Mouse (Mus musculus) embryonic facial prominence, embryonic 14.5 days (tissue): Measurements from ENCODE around the gene Nek4. TPM values are rescaled to one million over a fixed set of nuclear protein-coding genes. Genes with fewer than 3 reads are reported as not detected.
A peak's percentile ranks its signal among the peaks of the same experiment; 100 is the strongest.

Source experiments
- ATAC-seq: fragments of 200-750 bp; cut with Nextera tagmentation; 2 replicates; pipeline ENCODE4 v1.8.0; 2017; ENCODE audit warnings: low read depth, moderate number of reproducible peaks, moderate TSS enrichment
- DNase-seq: peaks from one replicate; pipeline ENCODE4 v3.0.0-alpha.2; 2015; ENCODE audit warnings: low spot score
- H3K27ac ChIP-seq: fragments of 300-500 bp; sonication (generic); replicated peaks from 2 replicates; pipeline ENCODE4 v1.5.1; 2014; ENCODE audit warnings: low read depth, mild to moderate bottlenecking, low read length, moderate library complexity
- H3K27me3 ChIP-seq: fragments of 300-500 bp; sonication (generic); replicated peaks from 2 replicates; pipeline ENCODE4 v1.6.1; 2014; ENCODE audit warnings: low read length; ENCODE audit not compliant: control insufficient read depth, insufficient read depth
- H3K36me3 ChIP-seq: fragments of 300-500 bp; sonication (generic); 2 replicates; pipeline ENCODE4 v1.6.1; 2014; ENCODE audit warnings: low read length, mixed read lengths; ENCODE audit not compliant: control insufficient read depth, insufficient read depth
- H3K4me1 ChIP-seq: fragments of 300-500 bp; sonication (generic); 2 replicates; pipeline ENCODE4 v1.6.1; 2014; ENCODE audit warnings: antibody characterized with exemption, low read length; ENCODE audit not compliant: control insufficient read depth, insufficient read depth
- H3K4me2 ChIP-seq: fragments of 300-500 bp; sonication (generic); 2 replicates; pipeline ENCODE4 v1.6.1; 2014; ENCODE audit warnings: low read depth, mild to moderate bottlenecking, low read length, moderate library complexity, mixed read lengths
- H3K4me3 ChIP-seq: fragments of 300-500 bp; sonication (generic); 2 replicates; pipeline ENCODE4 v1.5.1; 2014; ENCODE audit warnings: low read depth, mild to moderate bottlenecking, low read length
- H3K9ac ChIP-seq: fragments of 300-500 bp; sonication (generic); 2 replicates; pipeline ENCODE4 v1.6.1; 2014; ENCODE audit warnings: low read depth, mild to moderate bottlenecking, low read length, moderate library complexity, mixed read lengths
- H3K9me3 ChIP-seq: fragments of 300-500 bp; sonication (generic); 2 replicates; pipeline ENCODE4 v1.6.1; 2016; ENCODE audit warnings: low read length; ENCODE audit not compliant: control insufficient read depth
- WGBS: fragments of 180-500 bp; shearing (Covaris S2); extraction: QIAGEN DNeasy Blood & Tissue Kit; methylation state at CpG from one replicate; pipeline ENCODE4 v1.1.7; 2014; 5-methylcytosine and 5-hydroxymethylcytosine counted together
- polyA plus RNA-seq: library from polyadenylated mRNA; unstranded; fragments of >200 nt; fragmentation: Nextera tagmentation; extraction: Ambion mirVana; gene quantifications from 2 replicates; pipeline ENCODE4 v1.2.1, GENCODE M21; 2014

Gene Nek4
- polyA plus RNA-seq: 9.8 and 9.9 TPM in 2 replicates

DNA sequence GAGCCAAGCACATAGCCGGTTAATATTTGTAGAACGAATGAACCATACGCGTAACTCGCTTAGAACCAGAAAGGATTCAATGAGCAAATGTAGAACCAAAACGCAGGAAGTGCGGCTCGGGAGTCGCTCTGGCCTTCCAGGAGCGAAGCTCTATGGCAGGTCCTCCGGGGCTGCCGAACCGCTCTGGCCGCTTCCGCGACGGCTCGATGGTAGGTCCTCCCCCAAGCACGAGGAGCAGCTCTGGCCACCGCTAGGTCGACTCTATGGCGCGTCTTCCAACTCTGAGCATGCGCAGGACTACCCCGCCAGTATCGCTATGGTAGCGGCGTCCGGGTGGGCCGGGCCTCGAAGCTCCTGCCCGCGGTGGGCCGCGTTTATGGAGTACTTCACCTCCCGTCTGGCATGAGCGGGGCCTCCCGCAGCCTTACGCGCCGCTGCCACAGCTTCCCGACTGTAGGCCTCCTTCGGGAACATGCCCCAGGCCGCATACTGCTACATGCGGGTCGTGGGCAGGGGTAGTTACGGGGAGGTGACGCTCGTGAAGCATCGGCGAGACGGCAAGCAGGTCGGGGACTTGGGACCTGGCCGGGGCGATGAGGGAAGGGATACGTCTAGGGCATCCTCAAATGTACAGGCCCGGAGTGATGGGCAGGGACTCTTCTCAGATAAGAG is at the start of gene Nek4:
Nek4 (plus strand) TSS at position 224 of the 672 bp plus-strand sequence.
- Histone ChIP-seq H3K27me3 (no peaks in the 10 kb centered on the region), H3K4me2 (peak within 1 kb of the TSS; percentile 69), H3K27ac (peak within 1 kb of the TSS; percentile 80; the same call in 1 of the 2 replicates), H3K9me3 (no peaks in the 10 kb centered on the region), H3K4me1 (peaks cover 4% of the 10 kb centered on the region; the same call in 1 of the 2 replicates), H3K36me3 (peaks cover 8% of the 10 kb centered on the region; the same call in 1 of the 2 replicates), H3K4me3 (peak within 1 kb of the TSS; percentile 73), H3K9ac (peak within 1 kb of the TSS; percentile 82)
- peak; percentile 100 for ATAC-seq
- DNase-seq: peak; percentile 99
- WGBS: under 1% methylated on average over 46 of the region's 57 CpGs

DNA sequence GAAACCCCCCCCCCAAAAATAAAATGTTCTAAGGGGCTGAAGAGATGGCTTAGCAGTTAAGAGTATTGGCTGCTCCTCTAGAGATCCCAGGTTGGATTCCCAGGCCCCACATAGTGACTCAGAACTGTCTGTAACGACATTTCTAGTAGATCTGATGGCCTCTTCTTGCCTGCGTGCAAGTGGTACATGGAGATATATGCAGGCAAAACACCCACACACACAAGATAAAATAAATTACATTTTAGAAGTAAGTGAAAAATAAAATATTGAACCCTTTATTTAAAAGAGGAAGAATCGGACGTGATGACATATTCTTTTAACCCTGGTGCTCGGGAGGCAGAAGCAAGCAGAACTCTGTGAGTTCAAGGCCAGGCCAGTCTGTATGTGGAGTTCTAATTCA is 48.5 kb upstream of the Nek4 start:
- no peak overlapping the region for H3K9ac ChIP-seq
- no peaks in the 10 kb centered on the region for H3K27me3 ChIP-seq
- H3K4me1 ChIP-seq: no peaks in the 10 kb centered on the region
- ATAC-seq: no peak
- H3K4me2 ChIP-seq: no peak overlapping the region
- no peak overlapping the region for H3K4me3 ChIP-seq
- H3K27ac ChIP-seq: no peak overlapping the region
- no peaks in the 10 kb centered on the region for H3K9me3 ChIP-seq
- 86% methylated on average over 5 of the region's 5 CpGs for WGBS
- H3K36me3 ChIP-seq: no peaks in the 10 kb centered on the region
- no peak for DNase-seq

GRCm38 (mm10) chr14:30903036-30903435 is 48.1 kb upstream of the Nek4 start:
- H3K36me3 ChIP-seq: no peaks in the 10 kb centered on the region
- ATAC-seq (no peak), DNase-seq (no peak)
- H3K27me3 ChIP-seq: no peaks in the 10 kb centered on the region
- no peaks in the 10 kb centered on the region for H3K4me1 ChIP-seq
- H3K9ac ChIP-seq: no peak overlapping the region
- H3K27ac ChIP-seq: no peak overlapping the region
- H3K4me3 ChIP-seq: no peak overlapping the region
- no peak overlapping the region for H3K4me2 ChIP-seq
- WGBS: 56% methylated on average over 3 of the region's 3 CpGs
- H3K9me3 ChIP-seq: no peaks in the 10 kb centered on the region

DNA sequence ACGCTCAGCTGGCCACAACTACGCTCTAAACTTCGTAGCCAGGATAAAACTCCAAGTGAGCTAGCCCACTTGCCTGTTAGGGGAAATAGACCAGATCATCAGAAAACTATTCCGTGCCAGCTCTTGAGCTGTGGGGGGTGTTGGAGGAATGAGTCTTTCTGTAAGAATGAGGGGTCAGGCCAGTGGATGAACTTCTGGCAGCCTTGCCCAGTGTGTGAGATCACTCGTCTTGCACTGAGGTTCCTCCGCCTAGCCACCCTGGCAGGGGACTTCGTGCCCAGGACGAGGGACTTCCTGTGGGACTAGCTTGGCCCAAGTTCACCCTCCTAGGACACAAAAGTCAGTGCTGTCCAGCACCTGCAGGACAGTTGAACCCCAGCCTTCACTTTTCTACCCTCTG is 46.9 kb upstream of the Nek4 start:
- Histone ChIP-seq H3K36me3 (no peaks in the 10 kb centered on the region), H3K4me3 (no peak overlapping the region), H3K4me2 (no peak overlapping the region), H3K27ac (no peak overlapping the region), H3K4me1 (no peaks in the 10 kb centered on the region), H3K27me3 (no peaks in the 10 kb centered on the region), H3K9ac (no peak overlapping the region), H3K9me3 (no peaks in the 10 kb centered on the region)
- ATAC-seq (no peak), DNase-seq (no peak)
- 78% methylated on average over 8 of the region's 8 CpGs for WGBS

- DNase-seq (no peak), ATAC-seq (no peak)
- no peak overlapping the region for H3K4me2 ChIP-seq
- H3K4me1 ChIP-seq: no peaks in the 10 kb centered on the region
- 78% methylated on average over 6 of the region's 6 CpGs for WGBS
- no peaks in the 10 kb centered on the region for H3K9me3 ChIP-seq
- no peak overlapping the region for H3K4me3 ChIP-seq
- H3K27ac ChIP-seq: no peak overlapping the region
- H3K36me3 ChIP-seq: no peaks in the 10 kb centered on the region
- H3K9ac ChIP-seq: no peak overlapping the region
- no peaks in the 10 kb centered on the region for H3K27me3 ChIP-seq
These were observed 45.2 kb upstream of the Nek4 start for GRCm38 (mm10) chr14:30906001-30906400.

- Histone ChIP-seq H3K36me3 (no peaks in the 10 kb centered on the region), H3K4me2 (no peak overlapping the region), H3K27me3 (no peaks in the 10 kb centered on the region), H3K4me3 (no peak overlapping the region), H3K4me1 (no peaks in the 10 kb centered on the region), H3K27ac (no peak overlapping the region), H3K9ac (no peak overlapping the region), H3K9me3 (no peaks in the 10 kb centered on the region)
- ATAC-seq (no peak), DNase-seq (no peak)
- whole genome bisulfite sequencing: 73% methylated on average over 3 of the region's 3 CpGs
These were observed 43.3 kb upstream of the Nek4 start for GRCm38 (mm10) chr14:30907814-30908265.

DNA sequence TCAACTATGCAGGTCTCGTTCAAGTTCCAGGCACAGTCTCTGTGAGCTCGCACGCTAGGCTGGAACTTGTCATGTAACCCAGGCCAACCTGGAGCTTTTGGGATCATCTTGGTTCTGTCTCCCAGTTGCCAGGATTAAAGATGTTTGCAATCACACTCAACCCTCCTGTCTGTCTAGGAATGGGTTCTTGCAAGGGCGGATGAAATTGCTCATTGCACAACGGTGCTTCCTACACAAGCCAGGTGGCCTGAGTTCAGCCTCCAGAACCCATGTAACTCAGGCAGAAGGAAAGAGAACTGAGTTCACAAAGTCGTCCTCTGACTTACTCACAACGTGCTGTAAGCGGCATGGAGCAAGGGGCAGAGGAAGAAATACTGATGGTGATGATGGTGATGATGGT is 40.0 kb upstream of the Nek4 start:
- 89% methylated on average over 8 of the region's 8 CpGs for WGBS
- H3K9ac ChIP-seq: no peak overlapping the region
- H3K27ac ChIP-seq: no peak overlapping the region
- H3K9me3 ChIP-seq: no peaks in the 10 kb centered on the region
- H3K4me1 ChIP-seq: no peaks in the 10 kb centered on the region
- no peak overlapping the region for H3K4me3 ChIP-seq
- ATAC-seq: no peak
- H3K4me2 ChIP-seq: no peak overlapping the region
- no peaks in the 10 kb centered on the region for H3K27me3 ChIP-seq
- no peaks in the 10 kb centered on the region for H3K36me3 ChIP-seq
- no peak for DNase-seq

- H3K4me3 ChIP-seq: no peak overlapping the region
- no peaks in the 10 kb centered on the region for H3K27me3 ChIP-seq
- ATAC-seq (no peak), DNase-seq (no peak)
- no peaks in the 10 kb centered on the region for H3K4me1 ChIP-seq
- H3K36me3 ChIP-seq: no peaks in the 10 kb centered on the region
- H3K9me3 ChIP-seq: no peaks in the 10 kb centered on the region
- 75% methylated on average over 8 of the region's 8 CpGs for WGBS
- no peak overlapping the region for H3K9ac ChIP-seq
- H3K27ac ChIP-seq: no peak overlapping the region
- H3K4me2 ChIP-seq: no peak overlapping the region
These were observed 38.5 kb upstream of the Nek4 start for GRCm38 (mm10) chr14:30912641-30913040.

DNA sequence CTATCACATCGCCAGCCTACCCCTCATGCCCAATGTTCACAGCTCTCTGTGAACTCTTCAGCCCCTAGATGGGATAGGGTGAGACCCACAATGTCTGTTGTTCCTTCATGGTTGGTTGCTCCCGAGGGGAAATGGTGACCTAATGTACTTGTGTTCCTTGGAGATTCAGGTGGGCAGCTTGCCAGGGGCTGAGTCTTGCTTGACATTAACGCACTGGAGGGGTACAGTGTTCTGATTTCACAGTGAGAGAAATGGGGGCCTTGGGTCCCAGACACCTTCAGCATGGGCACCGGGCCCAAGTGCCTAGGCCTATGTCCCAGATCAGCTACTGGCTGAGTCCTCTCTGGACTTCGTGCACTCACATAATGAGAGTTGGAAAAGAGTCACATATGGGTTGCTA is 37.8 kb upstream of the Nek4 start:
- Histone ChIP-seq H3K4me2 (no peak overlapping the region), H3K9ac (no peak overlapping the region), H3K9me3 (no peaks in the 10 kb centered on the region), H3K27me3 (no peaks in the 10 kb centered on the region), H3K4me3 (no peak overlapping the region), H3K36me3 (no peaks in the 10 kb centered on the region), H3K27ac (no peak overlapping the region), H3K4me1 (no peaks in the 10 kb centered on the region)
- DNase-seq (no peak), ATAC-seq (no peak)
- WGBS: 76% methylated on average over 5 of the region's 5 CpGs
